Mouse (Mus musculus) right cerebral cortex, postnatal 4 days (tissue): ENCODE data around the gene Mmp2.
"Not testable (repeated sequence)": the region's sequence is repeated elsewhere in the genome, so short reads cannot be mapped to it uniquely, and the experiment has no call there.

Source experiments
- DNase-seq: peaks from one replicate; pipeline ENCODE4 v3.0.0-alpha.2; 2022

Mmp2 gene

DNA sequence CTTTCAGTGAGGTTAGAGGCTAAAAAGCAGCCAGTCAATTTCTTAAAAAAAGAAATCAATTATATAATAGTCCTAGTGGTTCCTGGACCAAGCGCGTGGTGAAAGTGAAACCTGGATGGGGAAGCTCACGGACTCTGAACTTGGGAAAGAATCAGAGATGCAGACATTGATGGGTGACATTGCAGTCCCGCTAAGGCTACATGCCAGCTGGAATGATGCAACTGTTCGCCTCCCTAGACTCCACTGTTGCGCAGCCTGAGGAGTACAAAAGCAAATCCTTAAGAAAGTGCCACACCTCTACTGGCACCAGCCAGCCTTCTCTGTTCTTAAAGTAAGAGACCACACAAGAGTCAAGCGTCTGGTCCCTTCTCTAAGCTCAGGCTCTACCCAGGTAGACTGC lies 12.8 kb downstream of the Mmp2 start:
- no peak for DNase-seq

DNA sequence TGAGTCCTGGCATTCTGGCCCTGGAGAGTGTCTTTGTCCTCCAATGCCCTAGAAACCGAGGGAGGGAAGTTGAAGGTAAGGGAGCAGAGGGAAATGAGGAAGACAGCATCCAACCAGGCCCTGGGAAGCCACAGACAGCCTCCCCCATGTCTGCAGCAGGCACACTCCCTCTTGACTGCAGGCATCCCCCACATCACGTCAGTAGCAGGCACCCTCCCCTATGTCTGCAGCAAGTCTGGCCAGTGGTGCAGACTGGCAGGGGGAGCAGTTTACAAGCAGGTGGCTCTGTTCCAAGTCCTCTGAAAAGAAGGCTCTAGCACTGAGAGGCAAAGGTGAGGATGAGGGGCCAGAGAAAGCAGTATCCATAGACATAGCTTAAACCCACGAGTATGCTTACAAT lies 19.6 kb downstream of the Mmp2 start:
- DNase-seq: no peak

GRCm38 (mm10) chr8:92847299-92847698 lies 20.2 kb downstream of the Mmp2 start:
- no peak for DNase-seq

DNA sequence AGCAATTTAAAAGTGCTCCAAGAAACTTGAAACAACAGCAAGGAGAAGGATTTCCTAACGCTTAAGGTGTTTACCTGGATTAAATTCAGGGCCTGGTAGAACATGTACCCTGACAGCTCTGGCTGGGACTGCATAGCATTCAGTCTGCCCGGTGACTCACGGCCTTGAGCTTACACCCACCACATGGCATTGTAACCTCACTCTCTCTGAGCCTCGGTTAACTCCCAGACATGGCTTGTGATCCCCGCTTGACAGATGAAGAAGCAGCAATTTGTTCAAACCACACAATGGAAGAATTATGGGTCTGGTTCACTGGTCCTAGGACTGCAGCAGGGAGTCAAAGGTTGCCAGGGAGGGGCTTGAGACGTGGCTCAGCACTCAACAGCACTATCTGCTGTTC lies 22.2 kb downstream of the Mmp2 start:
- DNase-seq: no peak

DNA sequence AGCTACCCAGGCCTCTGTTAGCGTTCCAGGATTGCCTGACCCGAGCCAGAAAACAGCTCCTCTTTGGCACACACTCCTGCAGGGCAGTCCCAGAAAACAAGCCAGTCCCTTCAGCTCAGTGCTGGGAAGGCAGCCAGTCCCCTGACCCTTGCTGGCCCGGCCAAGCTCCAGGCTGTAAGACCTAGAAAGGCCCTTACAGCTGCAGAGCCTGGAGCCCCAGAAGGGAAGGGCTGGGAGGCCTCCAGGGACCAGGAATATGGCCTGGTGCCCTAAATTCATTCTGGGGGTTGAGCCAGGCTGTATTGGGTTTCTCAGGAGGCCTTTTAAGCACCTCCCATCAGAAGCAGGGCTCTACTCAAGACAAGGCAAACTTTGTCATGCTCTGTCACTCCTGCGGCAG lies 23.1 kb downstream of the Mmp2 start:
- peak; percentile 67 for DNase-seq

DNA sequence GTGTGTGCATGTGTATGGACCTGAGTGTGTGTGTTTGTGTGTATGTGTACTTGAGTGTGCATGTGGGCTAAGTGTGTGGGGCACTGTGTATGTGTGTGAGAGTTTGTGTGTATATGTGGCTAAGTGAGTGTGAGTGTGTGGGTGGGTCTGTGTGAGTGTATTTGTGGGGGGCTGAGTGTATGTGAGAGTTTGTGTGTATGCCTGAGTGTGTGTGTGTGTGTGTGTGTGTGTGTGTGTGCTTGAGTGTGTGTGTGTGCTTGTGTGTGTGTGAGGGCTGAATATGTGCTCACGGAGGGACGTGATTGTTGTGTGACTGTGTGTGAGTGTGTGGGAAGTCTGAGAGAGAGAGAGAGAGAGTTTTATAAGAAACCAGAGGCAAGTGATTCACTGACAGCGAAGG lies 24.3 kb downstream of the Mmp2 start:
- DNase-seq: no peak

DNA sequence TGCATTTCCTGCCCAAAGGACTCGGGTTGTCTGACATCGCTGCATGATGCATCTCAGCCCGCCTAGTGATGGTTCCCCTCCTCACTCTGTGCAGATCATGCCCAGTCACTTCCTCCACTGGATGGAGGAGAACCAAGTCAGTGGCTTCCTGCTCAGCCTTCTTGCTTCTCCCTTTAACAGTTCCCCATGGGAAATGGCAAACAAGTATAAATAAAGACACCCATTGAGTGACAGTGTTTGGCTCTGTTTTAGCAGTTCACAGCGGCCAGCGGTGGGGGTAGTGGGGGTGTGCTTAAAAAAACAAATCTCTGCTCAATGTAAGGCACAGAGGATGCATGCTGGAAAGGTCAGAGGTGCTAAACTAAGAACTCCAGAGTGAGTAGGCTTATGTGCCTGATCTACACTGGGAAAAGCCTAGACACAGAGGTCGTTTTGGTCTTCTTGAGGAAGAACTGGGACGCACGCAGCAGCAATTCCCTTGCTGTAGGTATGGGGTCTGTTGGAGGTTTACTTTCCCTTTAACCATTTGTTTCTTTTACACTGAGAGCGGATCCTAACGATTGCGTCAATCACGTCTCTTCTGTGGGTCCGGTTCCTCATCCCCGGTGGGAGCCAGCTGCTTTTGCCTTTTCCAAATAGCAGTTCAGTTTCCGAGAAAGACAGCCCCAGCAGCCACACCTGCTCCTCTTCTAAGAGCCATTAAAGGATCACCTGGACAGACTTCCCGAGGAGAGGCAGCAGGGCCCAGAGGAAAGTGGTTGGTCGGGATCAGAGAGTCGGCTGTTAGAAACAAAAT lies 26.3 kb downstream of the Mmp2 start:
- DNase-seq: no peak

DNA sequence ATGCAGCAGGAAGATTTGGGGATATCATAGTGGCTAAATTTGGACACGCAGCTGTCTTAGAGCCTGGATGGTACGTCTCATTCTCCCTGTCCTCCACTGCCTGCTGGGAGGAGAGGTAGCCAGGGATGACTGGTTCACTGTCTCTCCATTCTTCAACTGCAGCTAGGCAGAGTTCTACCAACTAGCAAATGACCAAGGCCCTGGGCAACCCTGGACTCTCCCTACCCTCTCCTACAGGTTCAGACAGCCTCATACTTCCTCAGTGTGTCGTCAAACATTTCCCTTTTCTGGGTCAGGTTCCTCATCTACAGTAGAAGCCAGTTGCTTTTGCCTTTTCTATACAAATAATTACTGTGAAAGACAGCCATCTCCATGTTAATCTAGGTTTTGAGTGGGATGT lies 27.6 kb downstream of the Mmp2 start:
- DNase-seq: no peak

GRCm38 (mm10) chr8:92855171-92855894 lies 28.2 kb downstream of the Mmp2 start, which contains the start of gene Lpcat2:
Gene Lpcat2 (plus strand): TSS chr8:92855339.
- DNase-seq: peak; percentile 71

GRCm38 (mm10) chr8:92856273-92856986 lies 29.3 kb downstream of the Mmp2 start:
- DNase-seq: no peak

GRCm38 (mm10) chr8:92858475-92859182 lies 31.5 kb downstream of the Mmp2 start:
- DNase-seq: no peak

- DNase-seq: no peak
These were observed 34.9 kb downstream of the Mmp2 start for GRCm38 (mm10) chr8:92861977-92862376.

DNA sequence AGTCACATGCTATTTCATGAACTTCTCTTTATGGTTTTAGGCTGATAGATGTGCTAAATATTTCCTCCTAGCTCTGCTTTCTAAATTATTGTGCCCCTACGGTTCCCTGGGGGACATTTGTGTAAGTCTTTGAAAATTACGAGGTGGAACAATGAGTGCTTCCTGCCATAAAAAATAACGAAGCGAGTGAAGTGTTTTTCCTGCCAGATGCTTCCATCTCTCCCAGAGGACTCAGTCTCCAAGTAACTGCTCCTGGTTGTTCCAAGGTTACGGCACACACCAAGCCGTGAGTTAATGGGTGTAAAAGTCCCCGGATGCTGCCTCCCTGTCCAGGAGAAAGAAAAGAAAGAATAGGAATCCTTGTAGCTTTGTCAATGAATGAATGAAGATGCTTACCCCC lies 43.2 kb downstream of the Mmp2 start:
- DNase-seq: no peak

GRCm38 (mm10) chr8:92872063-92872759 lies 45.1 kb downstream of the Mmp2 start:
- no peak for DNase-seq

DNA sequence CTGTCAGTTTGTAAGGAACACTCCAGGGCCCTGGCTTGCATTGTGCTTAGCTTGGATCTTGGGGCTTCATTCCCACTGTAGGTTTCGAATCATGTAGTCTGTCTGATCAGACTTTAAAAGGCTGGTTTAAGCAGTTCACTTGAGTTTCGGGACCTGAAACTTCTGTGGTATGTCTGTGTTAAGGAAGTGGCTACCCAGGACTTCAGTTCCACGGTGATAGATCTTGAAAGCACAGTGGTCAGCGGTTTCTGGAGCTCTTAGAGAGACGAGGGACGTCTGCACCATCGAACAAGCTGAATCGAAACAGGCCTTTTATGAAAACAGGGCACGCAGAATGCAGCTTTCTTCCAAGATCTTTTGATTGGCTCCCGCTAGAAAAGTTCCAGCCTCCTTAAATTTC lies 48.7 kb downstream of the Mmp2 start:
- no peak for DNase-seq

GRCm38 (mm10) chr8:92881247-92881646 lies 54.2 kb downstream of the Mmp2 start:
- DNase-seq: no peak

- DNase-seq: peak; percentile 11
These were observed 56.7 kb downstream of the Mmp2 start for GRCm38 (mm10) chr8:92883771-92884170.

DNA sequence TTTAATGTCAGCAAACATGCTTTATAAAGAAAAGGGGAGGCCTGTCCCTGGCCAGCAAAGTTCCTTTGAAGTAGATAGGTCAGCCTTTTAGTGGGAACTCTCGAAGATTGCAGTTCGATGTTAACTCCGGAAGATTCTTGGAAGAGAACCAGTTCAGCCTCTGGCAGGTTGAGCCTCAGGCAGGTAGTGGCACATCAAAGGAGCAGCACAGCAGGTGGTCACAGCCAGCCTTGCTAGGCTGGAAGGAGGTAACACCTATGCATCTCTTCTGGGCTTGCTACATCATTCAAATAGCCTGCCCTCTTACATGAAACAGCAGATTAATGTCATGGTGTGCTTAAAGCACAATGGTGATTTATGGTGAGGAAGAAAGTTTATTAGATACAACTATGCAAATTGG lies 65.1 kb downstream of the Mmp2 start:
- not testable (repeated sequence) for DNase-seq

GRCm38 (mm10) chr8:92893870-92894269 lies 66.8 kb downstream of the Mmp2 start:
- no peak for DNase-seq

GRCm38 (mm10) chr8:92895053-92895452 lies 68.0 kb downstream of the Mmp2 start:
- no peak for DNase-seq

DNA sequence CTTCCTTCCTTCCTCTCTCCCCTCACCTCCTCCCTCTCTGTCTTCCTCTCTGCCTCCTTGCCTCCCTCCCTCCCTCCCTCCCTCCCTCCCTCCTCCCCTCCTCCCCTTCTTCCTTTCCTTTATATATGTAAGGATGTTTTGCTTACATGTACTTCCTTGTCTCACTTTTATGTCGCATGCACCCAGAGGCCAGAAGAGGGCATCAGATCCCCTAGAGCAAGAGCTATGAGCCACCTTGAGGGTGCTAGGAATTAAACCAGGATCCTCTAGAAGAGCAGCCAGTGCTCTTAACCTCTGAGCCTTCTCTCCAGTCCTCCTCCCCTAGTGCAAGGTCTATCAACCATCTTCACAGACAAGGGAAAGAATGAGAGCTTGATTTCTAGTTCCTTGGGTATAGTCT lies 69.0 kb downstream of the Mmp2 start:
- no peak for DNase-seq

GRCm38 (mm10) chr8:92896611-92897010 lies 69.5 kb downstream of the Mmp2 start:
- DNase-seq: no peak
